ENCODE assay signal across 18 mouse cellular contexts in genomic region chr11:78170306-78170705, GRCm38 (mm10). TPM values are rescaled to one million over a fixed set of nuclear protein-coding genes. Genes with fewer than 3 reads are reported as not detected.
DNase-seq lines count a peak whose midpoint lies in the region; ATAC-seq lines count a peak whose summit lies in the region.
"Had no signal": no experiment of that assay in that cellular context is flagged by ENCODE, and none has a peak within 500 bp of the region (broad histone marks: within the 10 kb centered on the region; RNA-seq: fewer than 3 reads in every experiment).

No protein-coding gene starts in this region.

- WGBS in liver, embryonic 13.5 days (ENCODE audit: insufficient replicate concordance), result 85% methylated on average over 15 of the region's 15 CpGs
- 92% methylated on average over 15 of the region's 15 CpGs for WGBS in hindbrain, embryonic 11.5 days
- 91% methylated on average over 15 of the region's 15 CpGs for WGBS in hindbrain, embryonic 13.5 days

- ATAC-seq in erythroblast, adult 5-6 weeks (replicated peaks; ENCODE audit: low FRiP score, poor library complexity, severe bottlenecking), result no peak
- no peak for ATAC-seq in liver, embryonic 13.5 days (ENCODE audit: low read depth)
- no peak for ATAC-seq in hindbrain, embryonic 11.5 days (ENCODE audit: low FRiP score)
- ATAC-seq in hindbrain, embryonic 13.5 days (ENCODE audit: low FRiP score), result no peak
- ATAC-seq: CD4-positive, CD25-positive, alpha-beta regulatory T cell, adult 4 months had no signal

- no peaks in the 10 kb centered on the region for H3K27me3 ChIP-seq in erythroblast, embryonic 14.5 days (ENCODE audit: control insufficient read depth)
- no peaks in the 10 kb centered on the region for H3K27me3 ChIP-seq in liver, embryonic 13.5 days
- H3K27me3 ChIP-seq in hindbrain, embryonic 11.5 days (ENCODE audit: control insufficient read depth, insufficient read depth, low read length), result no peaks in the 10 kb centered on the region
- H3K27me3 ChIP-seq in hindbrain, embryonic 13.5 days, result 0 out of 2 replicates have a peak, but pooled peaks cover 4% of the 10 kb centered on the region
- H3K27me3 ChIP-seq: embryonic facial prominence, embryonic 12.5 days; heart, embryonic 13.5 days; limb, embryonic 15.5 days; neural tube, embryonic 12.5 days had no signal

- peak overlapping the region; percentile 62 for H3K9ac ChIP-seq in liver, embryonic 13.5 days
- H3K9ac ChIP-seq in hindbrain, embryonic 11.5 days (ENCODE audit: low read depth, low read length), result no peak overlapping the region
- H3K9ac ChIP-seq in hindbrain, embryonic 13.5 days, result no peak overlapping the region
- H3K9ac ChIP-seq: embryonic facial prominence, embryonic 12.5 days; heart, embryonic 13.5 days; limb, embryonic 15.5 days; neural tube, embryonic 12.5 days had no signal

- peak overlapping the region; percentile 73; the same call in 1 of the 2 replicates for H3K4me2 ChIP-seq in liver, embryonic 13.5 days
- no peak overlapping the region for H3K4me2 ChIP-seq in hindbrain, embryonic 11.5 days (replicated peaks; ENCODE audit: low read depth, low read length)
- no peak overlapping the region for H3K4me2 ChIP-seq in hindbrain, embryonic 13.5 days
- H3K4me2 ChIP-seq: embryonic facial prominence, embryonic 12.5 days; heart, embryonic 13.5 days; limb, embryonic 15.5 days; neural tube, embryonic 12.5 days had no signal

- H3K9me3 ChIP-seq in erythroblast, embryonic 14.5 days (ENCODE audit: control insufficient read depth, low read length), result no peaks in the 10 kb centered on the region
- no peaks in the 10 kb centered on the region for H3K9me3 ChIP-seq in liver, embryonic 13.5 days (replicated peaks)
- no peaks in the 10 kb centered on the region for H3K9me3 ChIP-seq in hindbrain, embryonic 11.5 days (ENCODE audit: control insufficient read depth, low read length)
- no peaks in the 10 kb centered on the region for H3K9me3 ChIP-seq in hindbrain, embryonic 13.5 days
- H3K9me3 ChIP-seq: embryonic facial prominence, embryonic 12.5 days; heart, embryonic 13.5 days; limb, embryonic 15.5 days; midbrain, embryonic 10.5 days; neural tube, embryonic 12.5 days had no signal

- H3K4me1 ChIP-seq in erythroblast, embryonic 14.5 days (ENCODE audit: control insufficient read depth), result peaks cover 90% of the 10 kb centered on the region
- peaks cover 90% of the 10 kb centered on the region for H3K4me1 ChIP-seq in liver, embryonic 13.5 days (replicated peaks)
- H3K4me1 ChIP-seq in hindbrain, embryonic 11.5 days (replicated peaks; ENCODE audit: control insufficient read depth, insufficient read depth, low read length), result no peaks in the 10 kb centered on the region
- peaks cover 12% of the 10 kb centered on the region for H3K4me1 ChIP-seq in hindbrain, embryonic 13.5 days (replicated peaks)

- H3K36me3 ChIP-seq in erythroblast, embryonic 14.5 days (ENCODE audit: control insufficient read depth), result peaks cover 47% of the 10 kb centered on the region
- peaks cover 13% of the 10 kb centered on the region for H3K36me3 ChIP-seq in liver, embryonic 13.5 days
- no peaks in the 10 kb centered on the region for H3K36me3 ChIP-seq in hindbrain, embryonic 11.5 days (ENCODE audit: control insufficient read depth, insufficient read depth, low read length)
- 0 out of 2 replicates have a peak, but pooled peaks cover 3% of the 10 kb centered on the region for H3K36me3 ChIP-seq in hindbrain, embryonic 13.5 days
- H3K36me3 ChIP-seq: midbrain, embryonic 10.5 days; neural tube, embryonic 12.5 days had no signal

- peak overlapping the region; percentile 14 for H3K4me3 ChIP-seq in erythroblast, embryonic 14.5 days (replicated peaks)
- H3K4me3 ChIP-seq in liver, embryonic 13.5 days (replicated peaks), result no peak overlapping the region
- H3K4me3 ChIP-seq in hindbrain, embryonic 11.5 days (ENCODE audit: low read depth, low read length), result no peak overlapping the region
- no peak overlapping the region for H3K4me3 ChIP-seq in hindbrain, embryonic 13.5 days
- H3K4me3 ChIP-seq: embryonic facial prominence, embryonic 12.5 days; gastrocnemius, adult 2 months; heart, embryonic 13.5 days; limb, embryonic 15.5 days; midbrain, embryonic 10.5 days; neural tube, embryonic 12.5 days had no signal

- peak overlapping the region; percentile 91 for H3K27ac ChIP-seq in liver, embryonic 13.5 days
- H3K27ac ChIP-seq in hindbrain, embryonic 11.5 days (ENCODE audit: low read depth, low read length), result no peak overlapping the region
- H3K27ac ChIP-seq in hindbrain, embryonic 13.5 days, result no peak overlapping the region
- H3K27ac ChIP-seq: embryonic facial prominence, embryonic 12.5 days; gastrocnemius, adult 2 months; heart, embryonic 13.5 days; limb, embryonic 15.5 days; midbrain, embryonic 10.5 days; neural tube, embryonic 12.5 days had no signal

- DNase-seq in urinary bladder, postnatal 14 days (ENCODE audit: low spot score), result peak; percentile 67
- DNase-seq in urinary bladder, postnatal 25 days (ENCODE audit: low spot score), result no peak
- DNase-seq in liver, embryonic 13.5 days, result no peak
- DNase-seq in hindbrain, embryonic 11.5 days (ENCODE audit: low spot score), result no peak
- no peak for DNase-seq in lung, postnatal 36 days
- DNase-seq: adrenal gland, postnatal 10 days; cerebellum, adult 2 months; gastrocnemius, adult 2 months; thymus, postnatal 14 days had no signal

RNA-seq across cellular contexts. Expression of gene Traf4, which starts 4.9 kb away (rescaled TPM):
- 7.2 and 9.4 TPM in 2 replicates for polyA plus RNA-seq in erythroblast, embryonic 14.5 days (2012)
- 2.1 and 3.6 TPM in 2 replicates for total RNA-seq in erythroblast, adult 5-6 weeks (2015; ENCODE audit: low replicate concordance)
- 3.2 and 3.5 TPM in 2 replicates for total RNA-seq in erythroblast, adult 5-6 weeks (2017; ENCODE audit: low replicate concordance)
- polyA plus RNA-seq in liver, embryonic 13.5 days (2015; fragmentation: Nextera tagmentation; extraction: Ambion mirVana), result 28.0 and 34.6 TPM in 2 replicates
- 73.6 and 92.0 TPM in 2 replicates for polyA plus RNA-seq in hindbrain, embryonic 11.5 days (2014; fragmentation: Nextera tagmentation; extraction: Ambion mirVana)
- polyA plus RNA-seq in hindbrain, embryonic 13.5 days (2015; fragmentation: Nextera tagmentation; extraction: Ambion mirVana), result 125 and 127 TPM in 2 replicates

RNA-seq across cellular contexts. Expression of gene Nek8, which starts 6.2 kb away (rescaled TPM):
- 1.7 and 2.0 TPM in 2 replicates for polyA plus RNA-seq in erythroblast, embryonic 14.5 days (2012)
- total RNA-seq in erythroblast, adult 5-6 weeks (2015; ENCODE audit: low replicate concordance), result 9.6 and 12.1 TPM in 2 replicates
- total RNA-seq in erythroblast, adult 5-6 weeks (2017; ENCODE audit: low replicate concordance), result 5.7 and 16.7 TPM in 2 replicates
- polyA plus RNA-seq in liver, embryonic 13.5 days (2015; fragmentation: Nextera tagmentation; extraction: Ambion mirVana), result 8.9 and 9.2 TPM in 2 replicates
- 5.2 and 7.0 TPM in 2 replicates for polyA plus RNA-seq in hindbrain, embryonic 11.5 days (2014; fragmentation: Nextera tagmentation; extraction: Ambion mirVana)
- polyA plus RNA-seq in hindbrain, embryonic 13.5 days (2015; fragmentation: Nextera tagmentation; extraction: Ambion mirVana), result 6.6 and 6.7 TPM in 2 replicates

RNA-seq across cellular contexts. Expression of gene Tlcd1, which starts 6.2 kb away (rescaled TPM):
- polyA plus RNA-seq in erythroblast, embryonic 14.5 days (2012), result 91.9 and 97.7 TPM in 2 replicates
- total RNA-seq in erythroblast, adult 5-6 weeks (2015; ENCODE audit: low replicate concordance), result 69.0 and 77.1 TPM in 2 replicates
- total RNA-seq in erythroblast, adult 5-6 weeks (2017; ENCODE audit: low replicate concordance), result 96.9 and 181 TPM in 2 replicates
- polyA plus RNA-seq in liver, embryonic 13.5 days (2015; fragmentation: Nextera tagmentation; extraction: Ambion mirVana), result 50.3 and 54.3 TPM in 2 replicates
- 6.8 and 9.5 TPM in 2 replicates for polyA plus RNA-seq in hindbrain, embryonic 11.5 days (2014; fragmentation: Nextera tagmentation; extraction: Ambion mirVana)
- polyA plus RNA-seq in hindbrain, embryonic 13.5 days (2015; fragmentation: Nextera tagmentation; extraction: Ambion mirVana), result 7.0 and 8.3 TPM in 2 replicates

RNA-seq across cellular contexts. Expression of gene Rpl23a, which starts 13.1 kb away (rescaled TPM):
- 168 and 429 TPM in 2 replicates for polyA plus RNA-seq in erythroblast, embryonic 14.5 days (2012)
- 792 and 815 TPM in 2 replicates for total RNA-seq in erythroblast, adult 5-6 weeks (2015; ENCODE audit: low replicate concordance)
- total RNA-seq in erythroblast, adult 5-6 weeks (2017; ENCODE audit: low replicate concordance), result 585 and 685 TPM in 2 replicates
- polyA plus RNA-seq in liver, embryonic 13.5 days (2015; fragmentation: Nextera tagmentation; extraction: Ambion mirVana), result 1,033 and 1,075 TPM in 2 replicates
- polyA plus RNA-seq in hindbrain, embryonic 11.5 days (2014; fragmentation: Nextera tagmentation; extraction: Ambion mirVana), result 1,168 and 1,191 TPM in 2 replicates
- polyA plus RNA-seq in hindbrain, embryonic 13.5 days (2015; fragmentation: Nextera tagmentation; extraction: Ambion mirVana), result 913 and 965 TPM in 2 replicates

RNA-seq across cellular contexts. Expression of gene Rab34, which starts 17.9 kb away (rescaled TPM):
- 0.13 and 0.26 TPM in 2 replicates for polyA plus RNA-seq in erythroblast, embryonic 14.5 days (2012)
- 7.9 TPM in 1 of 2 replicates, not detected in the other for total RNA-seq in erythroblast, adult 5-6 weeks (2015; ENCODE audit: low replicate concordance)
- total RNA-seq in erythroblast, adult 5-6 weeks (2017; ENCODE audit: low replicate concordance), result 1.3 and 9.9 TPM in 2 replicates
- polyA plus RNA-seq in liver, embryonic 13.5 days (2015; fragmentation: Nextera tagmentation; extraction: Ambion mirVana), result 13.5 and 15.6 TPM in 2 replicates
- 57.7 and 69.3 TPM in 2 replicates for polyA plus RNA-seq in hindbrain, embryonic 11.5 days (2014; fragmentation: Nextera tagmentation; extraction: Ambion mirVana)
- 53.2 TPM in 2 replicates for polyA plus RNA-seq in hindbrain, embryonic 13.5 days (2015; fragmentation: Nextera tagmentation; extraction: Ambion mirVana)
- polyA plus RNA-seq: CD4-positive, CD25-positive, alpha-beta regulatory T cell, adult 4 months had no signal
